Mouse (Mus musculus): ENCODE data around the gene Cnot6l.

DNA sequence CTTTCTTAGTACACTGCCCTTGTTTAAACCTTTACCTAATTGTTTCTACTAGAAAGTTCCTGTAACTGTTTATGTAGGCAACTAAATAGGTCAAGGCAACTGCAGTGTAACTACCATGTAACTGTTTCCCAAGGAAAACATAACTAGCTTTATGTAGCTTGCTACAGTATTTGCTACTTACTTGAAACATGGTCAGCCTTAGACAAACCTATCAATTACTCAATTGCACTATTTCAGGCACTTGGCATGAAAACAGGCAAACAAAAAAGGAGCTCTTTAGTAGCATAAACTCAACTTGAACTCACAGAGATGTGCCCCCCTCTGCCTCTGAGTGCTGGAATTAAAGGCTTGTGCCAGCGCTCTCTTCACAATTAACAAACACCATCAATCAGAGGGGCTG is 37.1 kb downstream of the Cnot6l start:
- no peak for TF ChIP-seq EP300 (IDR thresholded peaks at IDR 0.05; ENCODE audit: low read depth)
- no peak for TF ChIP-seq CTCF (IDR thresholded peaks at IDR 0.05; ENCODE audit: low read depth)
